Mouse (Mus musculus): ENCODE measurements around the gene Primpol.

DNA sequence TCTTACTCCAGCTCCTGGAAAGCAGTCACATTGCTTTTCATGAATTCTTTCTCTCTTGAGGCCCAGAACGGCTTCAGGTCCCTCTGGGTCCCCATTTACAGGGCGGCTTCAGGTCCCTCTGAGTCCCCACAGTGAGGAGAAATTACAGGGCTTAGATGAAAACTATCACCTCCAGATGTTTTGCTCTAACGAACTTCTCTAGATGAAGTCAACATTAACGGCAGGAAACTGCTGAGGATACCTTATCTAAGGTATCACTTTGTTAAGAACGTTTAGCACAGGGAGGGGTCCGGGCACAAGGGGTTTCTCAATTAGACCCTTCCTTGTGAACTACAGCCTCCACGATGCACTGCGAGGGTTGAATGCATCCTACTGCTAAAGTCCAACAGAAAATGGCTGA lies 1.1 kb downstream of the Primpol start:
- no peak for TF ChIP-seq CTCF (IDR thresholded peaks at IDR 0.05; ENCODE audit: low read depth)
- TF ChIP-seq EP300 (IDR thresholded peaks at IDR 0.05; ENCODE audit: low read depth) = peak; percentile 69
